Mouse (Mus musculus) liver, embryonic 12.5 days (tissue): ENCODE measurements around the gene Chchd6. TPM values are rescaled to one million over a fixed set of nuclear protein-coding genes. Genes with fewer than 3 reads are reported as not detected.

Source experiments
- ATAC-seq: fragments of 200-750 bp; cut with Nextera tagmentation; 2 replicates; pipeline ENCODE4 v1.8.0; 2017; ENCODE audit warnings: moderate number of reproducible peaks, mild to moderate bottlenecking, moderate library complexity
- H3K27ac ChIP-seq: fragments of 300-500 bp; sonication (generic); 2 replicates; pipeline ENCODE4 v1.5.1; 2016; ENCODE audit warnings: mild to moderate bottlenecking
- H3K27me3 ChIP-seq: fragments of 300-500 bp; sonication (generic); replicated peaks from 2 replicates; pipeline ENCODE4 v1.6.1; 2016; ENCODE audit warnings: mild to moderate bottlenecking, moderate library complexity
- H3K36me3 ChIP-seq: fragments of 300-500 bp; sonication (generic); 2 replicates; pipeline ENCODE4 v1.6.1; 2016; ENCODE audit warnings: mild to moderate bottlenecking, moderate library complexity
- H3K4me1 ChIP-seq: fragments of 300-500 bp; sonication (generic); 2 replicates; pipeline ENCODE4 v1.6.1; 2016
- H3K4me2 ChIP-seq: fragments of 300-500 bp; sonication (generic); 2 replicates; pipeline ENCODE4 v1.6.1; 2016; ENCODE audit warnings: mild to moderate bottlenecking, moderate library complexity
- H3K4me3 ChIP-seq: fragments of 300-500 bp; sonication (generic); 2 replicates; pipeline ENCODE4 v1.5.1; 2016; ENCODE audit warnings: mild to moderate bottlenecking, moderate library complexity
- H3K9ac ChIP-seq: fragments of 300-500 bp; sonication (generic); 2 replicates; pipeline ENCODE4 v1.6.1; 2016; ENCODE audit warnings: mild to moderate bottlenecking, moderate library complexity
- H3K9me3 ChIP-seq: fragments of 300-500 bp; sonication (generic); replicated peaks from 2 replicates; pipeline ENCODE4 v1.6.1; 2016; ENCODE audit warnings: mild to moderate bottlenecking, moderate library complexity
- WGBS: fragments of 180-500 bp; shearing (Covaris S2); methylation state at CpG from one replicate; pipeline ENCODE4 v1.1.7; 2016; ENCODE audit not compliant: insufficient replicate concordance; 5-methylcytosine and 5-hydroxymethylcytosine counted together
- polyA plus RNA-seq: library from polyadenylated mRNA; unstranded; fragments of >200 nt; fragmentation: Nextera tagmentation; extraction: Ambion mirVana; gene quantifications from 2 replicates; pipeline ENCODE4 v1.2.1, GENCODE M21; 2016

The Chchd6 gene
- polyA plus RNA-seq, 1 experiment from 2014 or later, result 27.7 TPM

- no peaks in the 10 kb centered on the region for H3K27me3 ChIP-seq
- peaks cover 16% of the 10 kb centered on the region for H3K4me1 ChIP-seq
- H3K4me2 ChIP-seq, result no peak overlapping the region
- H3K9ac ChIP-seq, result no peak overlapping the region
- no peaks in the 10 kb centered on the region for H3K36me3 ChIP-seq
- 58% methylated on average over 2 of the region's 2 CpGs for WGBS
- no peak for ATAC-seq
- H3K4me3 ChIP-seq, result no peak overlapping the region
- no peak overlapping the region for H3K27ac ChIP-seq
- H3K9me3 ChIP-seq, result no peaks in the 10 kb centered on the region
Observed at GRCm38 (mm10) chr6:89457601-89458000, 137.9 kb downstream of the Chchd6 start.

DNA sequence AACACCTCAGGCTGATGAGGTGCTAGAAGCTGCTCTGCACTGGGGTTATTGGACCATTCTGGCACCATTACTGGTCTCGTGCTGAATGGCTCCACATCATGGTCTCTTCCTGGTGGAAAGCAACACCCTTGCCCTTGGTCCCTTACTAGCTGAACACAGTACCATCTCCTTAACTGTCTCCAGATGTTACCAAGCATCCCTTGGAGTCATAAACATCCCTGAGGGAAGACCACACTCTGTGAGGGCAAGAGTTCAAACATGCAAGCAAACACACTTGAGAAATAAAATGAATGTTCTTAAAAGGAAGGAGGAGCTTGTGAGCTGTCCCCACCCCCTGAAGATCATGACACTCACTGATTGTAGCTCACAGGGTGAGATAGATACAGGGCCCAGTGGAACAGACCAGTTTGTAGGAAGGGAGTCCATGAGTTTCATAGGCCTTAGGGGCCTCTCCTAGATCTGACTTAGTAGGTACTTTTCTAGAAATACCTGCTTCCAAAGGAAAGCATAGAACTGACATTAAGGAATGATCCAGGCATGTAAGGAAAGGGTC, 139.0 kb downstream of the Chchd6 start:
- WGBS, result 56% methylated on average over 1 of the region's 1 CpGs
- Histone ChIP-seq H3K9me3 (no peaks in the 10 kb centered on the region), H3K27ac (no peak overlapping the region), H3K4me3 (no peak overlapping the region), H3K4me1 (peaks cover 16% of the 10 kb centered on the region), H3K27me3 (no peaks in the 10 kb centered on the region), H3K36me3 (no peaks in the 10 kb centered on the region), H3K4me2 (no peak overlapping the region), H3K9ac (no peak overlapping the region)
- no peak for ATAC-seq

GRCm38 (mm10) chr6:89455523-89456000, 139.9 kb downstream of the Chchd6 start:
- Histone ChIP-seq H3K4me2 (no peak overlapping the region), H3K4me1 (peaks cover 16% of the 10 kb centered on the region), H3K9me3 (no peaks in the 10 kb centered on the region), H3K4me3 (no peak overlapping the region), H3K27ac (peak overlapping the region; percentile 8; the same call in 1 of the 2 replicates), H3K9ac (no peak overlapping the region), H3K27me3 (no peaks in the 10 kb centered on the region), H3K36me3 (no peaks in the 10 kb centered on the region)
- WGBS, result 39% methylated on average over 4 of the region's 4 CpGs
- ATAC-seq, result peak; percentile 84

DNA sequence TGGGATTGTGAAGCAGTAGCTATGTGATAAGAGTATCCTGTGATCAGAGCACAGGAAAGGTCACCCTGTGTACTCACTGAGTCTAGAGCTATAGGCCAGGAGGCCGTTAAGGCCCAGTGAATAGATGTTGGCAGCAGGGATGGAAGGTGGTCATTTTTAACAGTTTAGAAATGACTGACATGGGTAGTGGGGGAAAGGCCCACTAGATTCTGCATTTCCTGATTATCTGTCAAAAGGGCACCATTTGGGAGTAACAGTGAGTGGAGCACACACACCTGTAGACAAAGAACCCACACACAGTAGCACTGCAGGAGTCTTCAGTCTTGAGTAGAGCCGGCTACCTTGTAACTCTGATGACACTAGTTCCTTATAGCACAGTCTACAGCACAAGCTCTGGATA, 141.0 kb downstream of the Chchd6 start:
- Histone ChIP-seq H3K27me3 (no peaks in the 10 kb centered on the region), H3K4me3 (no peak overlapping the region), H3K9ac (no peak overlapping the region), H3K4me2 (no peak overlapping the region), H3K4me1 (peaks cover 16% of the 10 kb centered on the region), H3K27ac (no peak overlapping the region), H3K9me3 (no peaks in the 10 kb centered on the region), H3K36me3 (no peaks in the 10 kb centered on the region)
- WGBS, result 73% methylated on average over 2 of the region's 2 CpGs
- no peak for ATAC-seq

GRCm38 (mm10) chr6:89452976-89453674, 142.3 kb downstream of the Chchd6 start:
- Histone ChIP-seq H3K9ac (no peak overlapping the region), H3K27ac (no peak overlapping the region), H3K4me3 (no peak overlapping the region), H3K9me3 (no peaks in the 10 kb centered on the region), H3K4me2 (no peak overlapping the region), H3K27me3 (no peaks in the 10 kb centered on the region), H3K4me1 (peaks cover 16% of the 10 kb centered on the region), H3K36me3 (no peaks in the 10 kb centered on the region)
- ATAC-seq, result no peak
- WGBS, result 55% methylated on average over 7 of the region's 7 CpGs

DNA sequence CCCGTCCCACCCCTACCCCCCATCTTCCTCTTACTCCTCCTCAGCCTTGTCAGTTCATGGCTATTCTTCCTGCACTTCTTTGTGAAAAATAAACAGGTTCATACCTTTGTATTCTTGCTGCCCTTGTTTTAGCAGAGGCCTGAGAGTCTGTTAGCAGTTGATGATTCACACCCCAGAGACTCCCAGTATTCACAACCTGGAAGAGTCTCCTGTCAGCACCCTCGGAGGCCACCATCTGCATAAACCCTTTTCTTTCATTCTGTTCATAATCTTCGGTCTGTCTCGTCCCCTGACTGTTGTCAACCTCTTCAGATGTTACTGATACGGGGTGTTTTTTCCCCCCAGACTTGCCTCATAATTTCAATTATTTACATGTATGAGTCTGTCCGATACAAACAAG, 143.1 kb downstream of the Chchd6 start:
- Histone ChIP-seq H3K27ac (no peak overlapping the region), H3K9me3 (no peaks in the 10 kb centered on the region), H3K4me1 (peaks cover 16% of the 10 kb centered on the region), H3K36me3 (no peaks in the 10 kb centered on the region), H3K4me3 (no peak overlapping the region), H3K9ac (no peak overlapping the region), H3K4me2 (no peak overlapping the region), H3K27me3 (no peaks in the 10 kb centered on the region)
- no peak for ATAC-seq
- WGBS, result 71% methylated on average over 6 of the region's 6 CpGs

DNA sequence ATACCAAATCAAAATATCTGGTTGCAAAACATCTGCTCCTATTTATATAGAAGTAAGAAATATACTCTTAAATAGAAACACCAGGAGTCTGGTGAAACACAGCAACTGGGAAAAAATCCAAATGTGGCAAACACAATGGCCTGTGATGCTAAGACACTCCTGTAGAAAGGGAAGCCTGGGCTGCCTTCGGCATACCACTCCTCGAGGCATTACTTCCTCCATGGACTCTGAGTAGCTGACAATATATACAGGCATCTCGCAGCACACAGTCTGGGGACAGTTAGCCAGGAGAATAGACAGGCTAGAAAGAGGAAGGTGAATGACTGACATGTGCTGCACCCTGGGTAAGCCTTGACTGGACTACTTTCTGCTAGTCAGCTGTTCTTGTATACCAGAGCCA, 146.7 kb downstream of the Chchd6 start:
- Histone ChIP-seq H3K9ac (no peak overlapping the region), H3K36me3 (no peaks in the 10 kb centered on the region), H3K4me1 (no peaks in the 10 kb centered on the region), H3K4me2 (no peak overlapping the region), H3K9me3 (no peaks in the 10 kb centered on the region), H3K27ac (no peak overlapping the region), H3K4me3 (no peak overlapping the region), H3K27me3 (no peaks in the 10 kb centered on the region)
- WGBS, result 25% methylated on average over 3 of the region's 3 CpGs
- ATAC-seq, result no peak

DNA sequence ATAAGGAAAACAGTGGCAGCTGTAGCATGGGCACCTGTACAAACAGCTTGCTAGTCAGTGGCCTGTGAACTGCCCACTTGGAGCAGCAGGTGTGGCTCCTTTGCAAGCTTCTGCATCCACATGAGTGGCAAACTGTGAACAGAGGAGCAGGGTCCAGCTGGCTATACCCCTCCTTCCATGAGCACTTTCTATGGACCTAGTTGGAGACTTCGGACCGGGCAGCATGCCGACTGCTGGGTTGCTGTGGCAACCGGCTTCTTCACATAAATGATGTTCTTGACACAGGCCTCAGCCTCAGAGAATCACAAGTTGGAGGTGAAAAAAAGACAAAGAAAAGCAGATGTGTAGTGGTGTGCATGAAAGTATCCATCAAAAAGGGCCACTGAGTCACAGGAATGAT, 154.8 kb downstream of the Chchd6 start:
- 84% methylated on average over 4 of the region's 4 CpGs for WGBS
- no peaks in the 10 kb centered on the region for H3K9me3 ChIP-seq
- no peak overlapping the region for H3K4me2 ChIP-seq
- H3K4me1 ChIP-seq, result no peaks in the 10 kb centered on the region
- H3K9ac ChIP-seq, result no peak overlapping the region
- no peaks in the 10 kb centered on the region for H3K27me3 ChIP-seq
- no peak overlapping the region for H3K4me3 ChIP-seq
- no peak for ATAC-seq
- H3K27ac ChIP-seq, result no peak overlapping the region
- H3K36me3 ChIP-seq, result no peaks in the 10 kb centered on the region

DNA sequence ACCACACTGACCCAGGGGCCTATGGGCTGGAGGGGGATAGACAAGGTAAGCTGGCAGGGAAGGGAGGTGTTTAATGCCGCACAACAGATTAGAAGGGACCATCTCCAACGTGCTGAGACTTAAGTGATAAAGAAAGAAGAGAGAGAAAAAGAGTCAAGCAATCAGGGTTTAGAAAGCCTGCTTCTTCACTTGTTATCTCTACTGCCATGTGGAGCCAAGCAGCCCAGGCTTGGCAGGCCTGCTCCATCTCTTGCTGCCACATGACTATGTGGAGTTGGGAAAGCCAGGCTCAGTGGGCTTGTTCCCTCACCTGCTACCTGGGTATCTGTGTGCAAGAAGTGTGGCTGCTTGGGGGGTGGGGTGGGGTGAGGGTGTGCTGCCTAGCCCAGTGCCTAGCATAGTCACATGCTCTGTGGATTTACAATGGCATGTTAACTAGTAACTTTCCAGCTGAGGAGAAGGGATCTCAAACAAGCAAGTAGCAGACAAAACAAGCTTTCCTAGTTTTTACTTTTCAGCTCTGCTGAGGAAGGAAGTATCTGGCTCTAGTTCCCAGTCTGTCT, 163.5 kb downstream of the Chchd6 start:
- Histone ChIP-seq H3K27me3 (no peaks in the 10 kb centered on the region; the same call in 1 of the 2 replicates), H3K9ac (no peak overlapping the region), H3K4me3 (no peak overlapping the region), H3K4me1 (no peaks in the 10 kb centered on the region), H3K27ac (no peak overlapping the region), H3K9me3 (no peaks in the 10 kb centered on the region), H3K4me2 (no peak overlapping the region), H3K36me3 (no peaks in the 10 kb centered on the region)
- ATAC-seq, result no peak
- WGBS, result 29% methylated on average over 2 of the region's 2 CpGs

DNA sequence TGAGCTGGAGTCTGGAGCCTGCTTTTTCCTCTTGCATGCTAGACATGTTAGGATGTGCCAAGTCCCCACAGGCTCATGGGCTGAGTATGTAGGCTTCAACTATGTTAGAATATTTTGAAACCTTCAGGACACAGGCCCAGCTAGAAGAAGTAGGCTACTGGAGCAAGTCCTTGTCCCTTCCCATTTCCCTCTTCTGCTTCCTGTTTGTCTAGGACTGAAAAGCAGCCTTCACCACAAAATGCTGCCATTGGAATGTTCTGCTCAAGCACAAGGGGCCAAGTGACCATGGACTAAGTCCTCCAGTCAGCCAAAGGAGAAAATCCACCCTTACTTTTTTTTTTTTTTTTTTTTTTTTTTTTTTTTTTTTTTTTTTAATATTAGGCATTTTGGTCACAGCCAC, 164.7 kb downstream of the Chchd6 start:
- H3K9ac ChIP-seq, result no peak overlapping the region
- no peak overlapping the region for H3K4me3 ChIP-seq
- no peak for ATAC-seq
- no peak overlapping the region for H3K4me2 ChIP-seq
- no peaks in the 10 kb centered on the region for H3K36me3 ChIP-seq
- no peaks in the 10 kb centered on the region; the same call in 1 of the 2 replicates for H3K27me3 ChIP-seq
- H3K9me3 ChIP-seq, result no peaks in the 10 kb centered on the region
- no peak overlapping the region for H3K27ac ChIP-seq
- no peaks in the 10 kb centered on the region for H3K4me1 ChIP-seq

DNA sequence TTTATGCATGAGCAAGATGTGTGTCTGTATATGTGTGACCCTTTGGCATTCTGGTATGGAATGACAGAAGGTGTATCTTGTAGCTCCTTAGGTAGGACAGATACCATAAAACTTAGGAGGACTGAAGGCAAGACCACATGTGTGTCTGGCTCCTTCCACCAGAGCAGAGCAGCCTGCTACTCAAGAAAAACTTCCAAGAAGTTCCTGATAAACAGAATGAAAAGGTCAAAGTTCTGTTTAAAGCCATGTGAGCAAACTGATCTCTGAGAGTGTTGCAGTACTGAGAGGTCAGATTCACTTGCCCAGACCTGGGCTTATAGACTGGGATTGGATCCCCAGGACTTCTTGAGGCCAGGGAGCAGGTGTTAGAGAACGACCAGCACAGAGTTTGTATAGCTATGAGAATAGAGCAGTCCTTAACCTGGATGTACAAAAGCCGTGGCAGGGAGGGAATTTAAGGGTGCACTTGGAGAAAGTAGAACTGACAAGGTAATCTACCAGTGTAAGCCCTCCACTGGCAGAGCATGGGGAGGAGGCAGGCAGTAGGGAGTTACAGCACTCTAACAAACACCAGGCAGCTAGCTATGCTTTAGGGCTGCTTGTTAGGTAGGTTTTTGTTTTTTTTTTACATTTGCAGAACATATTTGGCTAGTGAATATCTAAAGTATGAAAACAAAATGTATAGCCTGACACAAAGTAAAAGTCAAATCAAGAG, 166.6 kb downstream of the Chchd6 start:
- Histone ChIP-seq H3K36me3 (no peaks in the 10 kb centered on the region), H3K4me1 (no peaks in the 10 kb centered on the region), H3K27me3 (no peaks in the 10 kb centered on the region), H3K9ac (no peak overlapping the region), H3K9me3 (no peaks in the 10 kb centered on the region), H3K27ac (no peak overlapping the region), H3K4me3 (no peak overlapping the region), H3K4me2 (no peak overlapping the region)
- WGBS, result 61% methylated on average over 2 of the region's 2 CpGs
- no peak for ATAC-seq

GRCm38 (mm10) chr6:89424461-89424860, 171.0 kb downstream of the Chchd6 start:
- no peak for ATAC-seq
- H3K27me3 ChIP-seq, result 0 out of 2 replicates have a peak, but pooled peaks cover 2% of the 10 kb centered on the region
- no peaks in the 10 kb centered on the region for H3K36me3 ChIP-seq
- H3K4me1 ChIP-seq, result no peaks in the 10 kb centered on the region
- no peaks in the 10 kb centered on the region for H3K9me3 ChIP-seq
- no peak overlapping the region for H3K4me3 ChIP-seq
- H3K4me2 ChIP-seq, result no peak overlapping the region
- H3K9ac ChIP-seq, result no peak overlapping the region
- H3K27ac ChIP-seq, result no peak overlapping the region
- WGBS, result 70% methylated on average over 1 of the region's 1 CpGs
